Mouse (Mus musculus): ENCODE measurements around the gene Catsper4. TPM values are rescaled to one million over a fixed set of nuclear protein-coding genes. Genes with fewer than 3 reads are reported as not detected.

Catsper4 gene
- polyA plus RNA-seq, 1 experiment from 2014 or later = not detected

DNA sequence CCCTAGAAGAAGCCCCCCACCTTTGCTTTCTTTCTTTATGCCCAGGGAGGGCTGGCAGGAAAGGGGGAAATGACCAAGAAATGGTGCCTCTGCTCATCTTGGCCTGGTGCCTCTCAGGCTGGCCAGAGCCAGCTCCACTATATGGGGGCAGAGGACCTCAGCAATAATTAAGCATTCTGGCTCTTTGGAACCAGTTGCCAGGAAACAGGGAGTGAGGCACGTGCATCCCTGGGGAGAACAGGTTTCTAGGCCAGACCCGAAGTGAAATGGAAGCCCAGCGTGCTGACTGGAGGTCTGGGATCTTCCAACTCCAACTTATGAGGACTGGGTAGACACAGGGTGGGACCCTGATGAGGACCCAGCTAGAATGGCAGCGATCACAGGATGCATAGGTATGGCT lies 19.1 kb upstream of the Catsper4 start:
- no peak for ATAC-seq
- Histone ChIP-seq H3K9ac (no peak overlapping the region), H3K36me3 (ENCODE audit: poor library complexity, severe bottlenecking) (peaks cover 6% of the 10 kb centered on the region; the same call in 1 of the 2 replicates), H3K27ac (no peak overlapping the region; the same call in 1 of the 2 replicates), H3K9me3 (replicated peaks) (no peaks in the 10 kb centered on the region), H3K4me2 (peak overlapping the region; percentile 95), H3K4me3 (no peak overlapping the region), H3K27me3 (peaks cover 52% of the 10 kb centered on the region), H3K4me1 (peaks cover 41% of the 10 kb centered on the region)
- WGBS = 36% methylated on average over 4 of the region's 4 CpGs

GRCm38 (mm10) chr4:134245148-134245843 lies 18.1 kb upstream of the Catsper4 start, which contains the start of gene Zfp593:
TSS of gene Zfp593 (minus strand) at chr4:134245592.
- under 1% methylated on average over 60 of the region's 60 CpGs for WGBS
- peak within 1 kb of the TSS; percentile 95 for H3K4me2 ChIP-seq
- peaks cover 31% of the 10 kb centered on the region for H3K4me1 ChIP-seq
- H3K9me3 ChIP-seq (replicated peaks) = no peaks in the 10 kb centered on the region
- peaks cover 6% of the 10 kb centered on the region; the same call in 1 of the 2 replicates for H3K36me3 ChIP-seq (ENCODE audit: poor library complexity, severe bottlenecking)
- no peak within 1 kb of the TSS; the same call in 1 of the 2 replicates for H3K27ac ChIP-seq
- H3K4me3 ChIP-seq = peak within 1 kb of the TSS; percentile 86
- peak within 1 kb of the TSS; percentile 87 for H3K9ac ChIP-seq
- peaks cover 43% of the 10 kb centered on the region for H3K27me3 ChIP-seq
- ATAC-seq = peak; percentile 79

- peaks cover 31% of the 10 kb centered on the region for H3K27me3 ChIP-seq
- no peak within 1 kb of the TSS for H3K27ac ChIP-seq
- peak within 1 kb of the TSS; percentile 87 for H3K9ac ChIP-seq
- no peaks in the 10 kb centered on the region for H3K9me3 ChIP-seq (replicated peaks)
- peaks cover 21% of the 10 kb centered on the region for H3K4me1 ChIP-seq
- peak within 1 kb of the TSS; percentile 86 for H3K4me3 ChIP-seq
- WGBS = 92% methylated on average over 17 of the region's 17 CpGs
- H3K36me3 ChIP-seq (ENCODE audit: poor library complexity, severe bottlenecking) = peaks cover 6% of the 10 kb centered on the region; the same call in 1 of the 2 replicates
- no peak for ATAC-seq
- H3K4me2 ChIP-seq = peak within 1 kb of the TSS; percentile 95
Measured at GRCm38 (mm10) chr4:134243516-134244250, 16.5 kb upstream of the Catsper4 start, which contains the start of gene E130218I03Rik. TSS of gene E130218I03Rik (plus strand) at chr4:134243662.

DNA sequence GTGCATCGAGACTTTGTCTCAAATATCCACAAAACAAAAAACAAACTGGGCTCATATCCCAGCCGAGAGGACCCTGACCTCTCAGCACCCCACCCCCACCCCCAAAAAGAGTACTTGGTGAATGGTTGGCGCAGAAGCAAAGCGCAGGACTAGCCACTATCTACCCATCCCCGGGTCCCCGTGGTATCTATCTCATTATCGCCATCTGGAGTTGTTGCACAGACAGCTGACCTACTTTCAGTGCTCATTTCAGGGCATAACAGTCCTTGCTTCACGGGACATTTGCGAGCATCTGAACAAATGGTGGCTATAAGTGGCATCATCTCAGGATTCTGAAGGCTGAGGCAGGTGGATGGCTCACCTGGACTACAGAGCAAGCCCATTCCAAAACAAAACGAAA lies 11.5 kb upstream of the Catsper4 start:
- WGBS = 14% methylated on average over 10 of the region's 10 CpGs
- ATAC-seq = no peak
- peaks cover 5% of the 10 kb centered on the region; the same call in 1 of the 2 replicates for H3K36me3 ChIP-seq (ENCODE audit: poor library complexity, severe bottlenecking)
- H3K27ac ChIP-seq = no peak overlapping the region
- no peaks in the 10 kb centered on the region for H3K9me3 ChIP-seq (replicated peaks)
- H3K9ac ChIP-seq = no peak overlapping the region
- peak overlapping the region; percentile 25; the same call in 1 of the 2 replicates for H3K4me2 ChIP-seq
- H3K4me1 ChIP-seq = peaks cover 5% of the 10 kb centered on the region; the same call in 1 of the 2 replicates
- H3K27me3 ChIP-seq = peaks cover 32% of the 10 kb centered on the region
- no peak overlapping the region for H3K4me3 ChIP-seq

DNA sequence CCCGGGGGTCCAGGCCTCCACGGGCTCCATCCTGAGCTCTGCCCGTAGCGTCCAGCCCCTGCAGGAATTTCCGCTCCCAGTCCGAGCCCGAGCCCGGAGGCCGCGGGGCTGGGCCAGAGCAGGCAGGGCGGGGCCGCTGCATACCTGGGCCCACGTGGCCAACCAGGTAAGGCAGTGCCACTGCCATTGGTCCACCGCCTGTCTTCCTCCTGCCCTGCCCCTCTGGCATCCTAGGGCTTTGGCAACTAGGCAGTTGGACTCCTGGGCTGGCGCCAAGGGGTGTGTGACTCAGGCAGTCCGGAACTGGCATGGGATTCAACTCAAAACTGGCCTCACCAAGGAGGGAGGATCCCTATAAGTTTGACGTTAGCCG lies 11.1 kb upstream of the Catsper4 start, which contains the start of gene Cnksr1:
Gene Cnksr1 (minus strand): TSS at position 121 of the 373 bp plus-strand sequence.
- peaks cover 1% of the 10 kb centered on the region; the same call in 1 of the 2 replicates for H3K36me3 ChIP-seq (ENCODE audit: poor library complexity, severe bottlenecking)
- peaks cover 32% of the 10 kb centered on the region for H3K27me3 ChIP-seq
- H3K4me3 ChIP-seq = no peak within 1 kb of the TSS
- 4% methylated on average over 18 of the region's 18 CpGs for WGBS
- H3K9ac ChIP-seq = no peak within 1 kb of the TSS
- peak within 1 kb of the TSS; percentile 25; the same call in 1 of the 2 replicates for H3K4me2 ChIP-seq
- ATAC-seq = no peak
- H3K4me1 ChIP-seq = peaks cover 5% of the 10 kb centered on the region; the same call in 1 of the 2 replicates
- H3K9me3 ChIP-seq (replicated peaks) = no peaks in the 10 kb centered on the region
- H3K27ac ChIP-seq = no peak within 1 kb of the TSS

DNA sequence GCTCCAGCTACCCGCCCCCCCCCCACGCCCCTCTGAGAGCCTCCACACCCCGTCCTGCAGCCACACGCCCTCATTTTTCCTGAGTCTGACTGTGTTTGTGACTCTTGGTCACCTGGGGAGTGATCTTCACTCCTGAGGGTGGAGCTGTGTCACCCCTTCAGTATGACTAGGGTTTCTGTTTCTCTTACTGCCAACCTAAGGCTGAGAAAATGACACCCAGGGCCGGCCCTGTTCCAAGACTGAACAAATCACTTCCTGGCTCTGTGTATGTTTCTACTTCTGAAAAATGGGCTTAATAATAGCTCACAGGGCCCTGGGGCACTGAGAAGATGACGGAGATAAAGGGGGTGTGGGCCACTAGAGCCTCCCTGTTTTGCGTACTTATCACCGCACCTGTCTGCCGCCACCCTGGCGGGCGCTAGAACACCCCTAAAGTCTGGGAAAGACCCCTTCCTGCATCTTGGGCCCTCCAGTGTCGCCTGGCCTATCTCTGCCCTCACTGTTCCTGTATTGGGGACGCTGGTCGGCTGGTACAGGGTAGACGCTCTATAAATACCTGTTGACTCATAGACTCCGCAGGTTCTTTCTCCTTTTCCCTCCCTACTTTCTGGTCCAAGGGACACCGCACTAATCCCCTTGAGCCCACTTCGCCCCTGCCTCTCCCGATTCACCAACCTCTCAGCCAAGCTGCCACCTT lies 10.5 kb upstream of the Catsper4 start:
- H3K27ac ChIP-seq = no peak overlapping the region
- no peaks in the 10 kb centered on the region for H3K9me3 ChIP-seq (replicated peaks)
- ATAC-seq = no peak
- no peak overlapping the region for H3K9ac ChIP-seq
- H3K27me3 ChIP-seq = peaks cover 32% of the 10 kb centered on the region
- WGBS = 29% methylated on average over 19 of the region's 19 CpGs
- H3K4me3 ChIP-seq = no peak overlapping the region
- H3K4me2 ChIP-seq = 0 out of 2 replicates have a peak overlapping the region, but pooled peaks have one; percentile 25
- H3K36me3 ChIP-seq (ENCODE audit: poor library complexity, severe bottlenecking) = no peaks in the 10 kb centered on the region
- H3K4me1 ChIP-seq = peaks cover 5% of the 10 kb centered on the region; the same call in 1 of the 2 replicates

DNA sequence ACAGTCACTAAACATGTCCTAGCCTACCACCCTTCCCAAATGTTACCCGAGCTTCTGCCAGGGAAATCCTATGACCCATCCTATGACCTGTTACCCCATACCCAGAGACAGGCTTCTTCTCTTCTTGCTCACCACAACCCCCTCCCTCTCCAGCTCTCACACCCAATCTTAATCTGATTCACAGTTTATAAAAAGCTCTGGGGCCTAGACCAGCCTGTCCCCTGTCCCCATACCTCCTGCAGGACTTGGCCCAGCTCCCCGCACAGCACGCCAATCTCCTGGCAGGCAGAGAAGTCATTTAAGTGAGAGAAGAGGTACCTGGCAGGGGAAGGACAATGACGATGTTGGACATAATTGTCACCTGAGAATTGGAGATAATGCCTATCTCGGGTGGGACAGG lies 7.7 kb upstream of the Catsper4 start:
- Histone ChIP-seq H3K36me3 (ENCODE audit: poor library complexity, severe bottlenecking) (no peaks in the 10 kb centered on the region), H3K27ac (no peak overlapping the region), H3K4me1 (peaks cover 5% of the 10 kb centered on the region; the same call in 1 of the 2 replicates), H3K27me3 (peaks cover 32% of the 10 kb centered on the region), H3K4me2 (no peak overlapping the region), H3K4me3 (no peak overlapping the region), H3K9me3 (replicated peaks) (no peaks in the 10 kb centered on the region), H3K9ac (no peak overlapping the region)
- 86% methylated on average over 5 of the region's 5 CpGs for WGBS
- ATAC-seq = no peak

DNA sequence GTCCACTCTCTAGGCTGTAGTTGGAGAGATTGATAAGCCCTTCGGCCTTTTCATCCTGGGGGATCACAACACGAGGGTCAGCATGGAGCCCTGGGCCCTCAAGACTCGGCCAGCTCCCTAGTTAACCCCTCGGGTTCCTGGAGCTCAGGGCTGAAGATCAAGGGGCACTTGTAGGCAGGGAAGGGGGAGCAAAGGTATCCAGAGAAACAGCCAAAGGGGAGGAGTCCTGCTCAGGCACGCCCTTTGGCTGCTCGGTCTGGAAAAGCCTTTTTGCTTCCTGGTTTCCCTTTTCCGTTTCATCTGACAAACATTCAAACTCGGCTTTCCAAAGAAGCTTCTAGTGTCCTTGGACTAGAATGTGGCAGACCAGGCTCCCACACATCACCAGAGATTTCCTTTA lies 3.2 kb upstream of the Catsper4 start:
- H3K4me2 ChIP-seq = no peak overlapping the region
- no peak overlapping the region for H3K27ac ChIP-seq
- no peak overlapping the region for H3K9ac ChIP-seq
- no peaks in the 10 kb centered on the region for H3K4me1 ChIP-seq
- ATAC-seq = no peak
- no peaks in the 10 kb centered on the region for H3K27me3 ChIP-seq
- 44% methylated on average over 8 of the region's 8 CpGs for WGBS
- H3K9me3 ChIP-seq (replicated peaks) = no peaks in the 10 kb centered on the region
- no peaks in the 10 kb centered on the region for H3K36me3 ChIP-seq (ENCODE audit: poor library complexity, severe bottlenecking)
- no peak overlapping the region for H3K4me3 ChIP-seq

- Histone ChIP-seq H3K4me2 (no peak overlapping the region), H3K27me3 (no peaks in the 10 kb centered on the region), H3K36me3 (ENCODE audit: poor library complexity, severe bottlenecking) (no peaks in the 10 kb centered on the region), H3K4me1 (no peaks in the 10 kb centered on the region), H3K27ac (no peak overlapping the region), H3K9ac (no peak overlapping the region), H3K9me3 (replicated peaks) (no peaks in the 10 kb centered on the region), H3K4me3 (no peak overlapping the region)
- 66% methylated on average over 11 of the region's 11 CpGs for WGBS
- ATAC-seq = no peak
Measured at GRCm38 (mm10) chr4:134222793-134223600, 4.2 kb downstream of the Catsper4 start.

DNA sequence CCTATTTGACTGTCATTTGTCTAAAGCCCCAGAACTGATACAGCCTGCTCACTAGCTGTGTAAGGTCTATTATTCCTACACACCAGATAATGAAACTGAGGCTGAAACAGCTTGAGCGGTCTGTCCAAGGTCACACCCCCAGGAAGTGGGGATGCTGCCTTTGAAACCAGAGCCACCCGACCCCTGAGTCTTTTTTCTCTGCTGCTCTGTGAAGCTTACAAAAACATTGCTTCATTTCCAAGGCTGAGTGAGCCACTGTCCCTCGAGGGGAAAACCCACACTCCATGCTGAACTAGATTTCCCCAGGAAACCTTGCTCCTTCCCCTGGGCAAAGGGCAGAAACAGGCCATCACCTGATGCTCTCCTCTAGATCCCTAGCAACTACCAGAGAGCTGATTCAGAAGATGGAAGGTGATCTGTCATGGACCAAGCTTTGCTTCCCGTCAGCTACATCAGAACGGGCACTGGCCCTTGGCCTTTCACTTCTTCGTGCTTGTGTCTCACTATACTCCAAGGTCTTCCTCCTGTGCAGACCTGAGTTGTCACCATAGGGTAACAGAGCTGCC lies 20.6 kb downstream of the Catsper4 start:
- Histone ChIP-seq H3K9ac (no peak overlapping the region), H3K4me1 (no peaks in the 10 kb centered on the region), H3K27me3 (no peaks in the 10 kb centered on the region), H3K4me2 (no peak overlapping the region), H3K9me3 (replicated peaks) (no peaks in the 10 kb centered on the region), H3K4me3 (no peak overlapping the region), H3K36me3 (ENCODE audit: poor library complexity, severe bottlenecking) (no peaks in the 10 kb centered on the region), H3K27ac (no peak overlapping the region)
- no peak for ATAC-seq
- 73% methylated on average over 6 of the region's 6 CpGs for WGBS
